Mouse (Mus musculus) limb, embryonic 10.5 days (tissue): ENCODE data around the gene Rnase4. TPM values are rescaled to one million over a fixed set of nuclear protein-coding genes. Genes with fewer than 3 reads are reported as not detected.

Experiments
- DNase-seq: peaks from one replicate; pipeline ENCODE4 v3.0.0-alpha.2; 2017; ENCODE audit warnings: low spot score
- H3K27ac ChIP-seq: fragments of 300-500 bp; sonication (generic); 2 replicates; pipeline ENCODE4 v1.5.1; 2016; ENCODE audit warnings: mild to moderate bottlenecking
- H3K27me3 ChIP-seq: fragments of 300-500 bp; sonication (generic); 2 replicates; pipeline ENCODE4 v1.6.1; 2016; ENCODE audit warnings: low read depth, mild to moderate bottlenecking; ENCODE audit not compliant: poor library complexity, severe bottlenecking
- H3K36me3 ChIP-seq: fragments of 300-500 bp; sonication (generic); 2 replicates; pipeline ENCODE4 v1.6.1; 2016; ENCODE audit warnings: mild to moderate bottlenecking, moderate library complexity
- H3K4me1 ChIP-seq: fragments of 300-500 bp; sonication (generic); 2 replicates; pipeline ENCODE4 v1.6.1; 2016
- H3K4me3 ChIP-seq: fragments of 300-500 bp; sonication (generic); 2 replicates; pipeline ENCODE4 v1.5.1; 2016; ENCODE audit warnings: mild to moderate bottlenecking, moderate library complexity
- H3K9me3 ChIP-seq: fragments of 300-500 bp; sonication (generic); replicated peaks from 2 replicates; pipeline ENCODE4 v1.6.1; 2016; ENCODE audit warnings: mild to moderate bottlenecking
- WGBS: fragments of 180-500 bp; shearing (Covaris S2); methylation state at CpG from one replicate; pipeline ENCODE4 v1.1.7; 2016; 5-methylcytosine and 5-hydroxymethylcytosine counted together
- polyA plus RNA-seq: library from polyadenylated mRNA; unstranded; fragments of >200 nt; fragmentation: Nextera tagmentation; extraction: Ambion mirVana; gene quantifications from 2 replicates; pipeline ENCODE4 v1.2.1, GENCODE M21; 2016

Rnase4 gene
- polyA plus RNA-seq, 1 experiment from 2014 or later = 6.6 TPM

DNA sequence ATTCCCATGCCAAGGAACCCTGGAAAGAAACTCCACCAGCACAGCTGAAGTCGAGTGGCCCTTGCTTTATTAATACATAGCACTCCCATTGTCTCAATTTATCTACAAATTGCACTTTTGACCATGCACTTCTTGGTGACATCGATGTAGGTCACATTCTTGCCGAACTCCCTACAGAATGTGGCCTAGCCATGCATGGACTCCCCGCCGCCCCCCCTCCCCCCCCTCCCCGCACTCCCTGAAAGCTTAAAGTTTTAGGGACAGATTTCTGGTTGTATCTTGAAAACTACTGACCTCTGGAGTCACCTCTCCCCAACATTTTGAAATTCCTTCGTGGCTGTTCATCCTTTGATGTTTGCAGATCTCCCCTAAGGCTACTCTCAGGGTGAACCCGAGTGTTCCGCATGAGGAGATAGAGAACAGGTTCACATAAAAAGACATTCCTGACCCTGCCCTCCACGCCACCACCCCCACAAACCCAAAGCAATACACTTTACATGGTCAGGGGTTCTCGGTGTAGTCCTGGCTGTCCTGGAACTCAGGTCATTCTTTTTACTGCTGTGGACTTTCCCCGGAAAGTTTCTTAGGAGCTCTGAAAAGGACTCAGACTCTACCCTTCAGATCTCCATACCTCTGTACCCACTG is 23.2 kb downstream of the Rnase4 start, which contains the start of gene Eddm3b:
Eddm3b (plus strand) TSS at position 511 of the 645 bp plus-strand sequence.
- 53% methylated on average over 12 of the region's 12 CpGs for WGBS
- no peaks in the 10 kb centered on the region for H3K4me1 ChIP-seq
- H3K36me3 ChIP-seq = no peaks in the 10 kb centered on the region
- no peak within 1 kb of the TSS for H3K27ac ChIP-seq
- H3K27me3 ChIP-seq = no peaks in the 10 kb centered on the region
- no peak within 1 kb of the TSS for H3K4me3 ChIP-seq
- H3K9me3 ChIP-seq = no peaks in the 10 kb centered on the region
- DNase-seq = no peak

DNA sequence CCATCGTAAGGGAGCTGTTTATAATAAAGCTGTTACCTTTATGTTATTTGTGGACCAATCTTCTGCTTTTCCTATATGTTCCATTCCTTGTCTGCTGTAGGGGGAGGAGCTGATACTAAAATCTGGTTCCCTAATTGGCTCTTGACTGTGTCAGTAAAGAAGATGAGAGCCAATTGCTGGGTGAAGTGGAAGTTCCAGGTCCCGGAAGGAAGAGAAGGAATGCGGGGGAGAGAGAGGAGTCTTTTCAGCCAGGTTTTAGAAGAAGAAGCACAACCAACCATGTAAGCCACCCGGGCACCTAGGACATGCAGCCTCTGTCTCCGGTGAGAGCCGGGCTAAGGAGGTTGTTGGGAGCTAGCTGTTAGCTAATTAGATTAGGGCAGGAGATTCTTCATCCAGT is 34.8 kb downstream of the Rnase4 start:
- no peaks in the 10 kb centered on the region for H3K4me1 ChIP-seq
- no peaks in the 10 kb centered on the region for H3K9me3 ChIP-seq
- no peak overlapping the region for H3K4me3 ChIP-seq
- no peak overlapping the region for H3K27ac ChIP-seq
- no peaks in the 10 kb centered on the region for H3K27me3 ChIP-seq
- no peaks in the 10 kb centered on the region for H3K36me3 ChIP-seq
- DNase-seq = no peak
- 91% methylated on average over 6 of the region's 6 CpGs for WGBS

DNA sequence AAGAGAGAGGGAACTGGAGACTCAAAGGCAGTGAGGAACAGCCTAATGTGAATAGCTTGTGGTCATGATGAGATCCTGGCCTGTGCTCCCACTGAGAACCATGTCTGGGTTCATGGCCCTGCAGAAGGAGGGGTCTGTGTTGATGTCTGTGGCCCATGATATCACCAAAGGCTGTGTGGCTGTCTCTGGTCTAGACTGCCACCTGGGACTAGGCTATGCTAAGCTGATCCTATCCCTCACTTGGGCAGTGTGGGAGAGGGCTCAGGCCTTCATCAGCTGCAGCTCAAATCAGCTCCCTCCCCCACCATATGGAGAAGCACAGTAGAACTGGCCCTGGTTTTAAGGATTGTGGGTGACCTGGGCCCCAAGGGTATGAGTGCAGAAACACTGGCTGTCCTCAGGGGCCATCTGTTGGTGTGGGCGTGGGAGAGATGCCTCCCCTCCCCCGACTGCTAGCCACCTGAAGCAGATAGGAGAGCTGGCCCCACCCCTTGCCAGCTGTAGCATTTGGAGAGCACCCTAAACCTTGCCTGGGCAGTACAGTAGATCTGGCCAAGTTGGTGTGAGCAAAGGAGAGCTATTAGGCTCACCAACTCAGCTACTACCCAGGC is 36.9 kb downstream of the Rnase4 start:
- H3K4me3 ChIP-seq = no peak overlapping the region

DNA sequence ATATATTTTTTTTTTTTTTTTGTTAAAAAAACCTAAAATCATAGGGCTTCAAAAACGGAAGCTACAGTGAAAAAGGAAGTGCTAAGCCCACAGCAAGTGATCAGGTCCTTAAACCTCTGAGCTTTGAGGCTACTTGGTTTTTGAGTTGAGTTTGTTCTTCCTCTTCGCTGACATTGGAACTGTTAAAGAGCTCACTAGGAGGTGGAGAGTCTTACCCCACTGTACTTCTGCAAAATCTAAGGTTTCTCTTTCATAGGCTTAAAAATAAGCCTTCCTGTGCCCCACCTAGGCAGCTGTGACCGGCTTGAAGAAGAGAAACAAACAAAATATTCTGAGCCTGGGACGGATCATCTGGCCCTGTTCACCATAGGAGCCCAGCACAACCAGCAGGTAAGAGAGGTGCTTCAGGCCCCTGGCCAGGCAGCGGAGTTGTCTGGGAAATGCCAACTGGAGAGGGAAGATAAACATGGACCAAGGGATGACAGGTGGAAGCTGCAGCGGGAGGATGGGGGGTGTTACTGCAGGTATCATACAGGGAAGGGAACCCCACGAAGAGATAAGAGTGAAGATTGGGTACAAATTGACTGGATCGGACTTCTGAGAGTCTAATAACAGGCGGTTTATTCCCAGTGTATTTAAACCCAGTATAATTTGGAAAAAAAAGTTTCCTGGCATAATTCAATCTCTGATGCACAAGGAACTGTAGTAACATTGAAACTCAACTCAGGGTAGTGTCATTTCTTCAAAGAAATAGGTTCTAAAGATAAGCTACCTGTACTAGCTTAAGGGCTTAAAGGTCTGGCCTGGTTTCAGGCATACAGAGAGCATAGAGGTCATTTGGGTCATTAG is 38.1 kb downstream of the Rnase4 start:
- no peak for DNase-seq
- Histone ChIP-seq H3K27ac (no peak overlapping the region), H3K4me1 (no peaks in the 10 kb centered on the region), H3K4me3 (no peak overlapping the region), H3K27me3 (no peaks in the 10 kb centered on the region), H3K36me3 (no peaks in the 10 kb centered on the region), H3K9me3 (no peaks in the 10 kb centered on the region)
- WGBS = 86% methylated on average over 9 of the region's 9 CpGs

More for the DNA sequence above, 36.9 kb downstream of the Rnase4 start:
- no peaks in the 10 kb centered on the region for H3K4me1 ChIP-seq
- no peaks in the 10 kb centered on the region for H3K36me3 ChIP-seq
- no peaks in the 10 kb centered on the region for H3K9me3 ChIP-seq
- no peak for DNase-seq
- no peaks in the 10 kb centered on the region for H3K27me3 ChIP-seq
- WGBS = 60% methylated on average over 2 of the region's 2 CpGs
- no peak overlapping the region for H3K27ac ChIP-seq

DNA sequence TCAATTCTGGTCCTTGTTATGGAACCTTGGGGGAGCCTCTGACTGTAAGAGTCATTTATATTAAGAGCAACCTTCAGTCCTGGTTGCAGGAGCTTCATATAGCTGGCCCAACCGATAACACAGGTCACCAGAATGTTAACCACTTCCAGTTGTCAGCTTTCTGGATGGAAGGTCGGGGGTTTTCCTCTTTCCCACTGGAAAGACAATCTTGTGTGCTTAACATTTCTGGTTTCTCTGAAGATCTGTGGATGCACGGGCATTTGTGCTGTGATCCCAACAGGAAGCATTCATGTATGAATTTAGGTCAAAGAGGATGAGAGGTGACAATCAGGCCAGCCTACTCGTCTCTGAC is 38.7 kb downstream of the Rnase4 start:
- no peaks in the 10 kb centered on the region for H3K27me3 ChIP-seq
- no peaks in the 10 kb centered on the region for H3K36me3 ChIP-seq
- no peaks in the 10 kb centered on the region for H3K4me1 ChIP-seq
- no peak overlapping the region for H3K4me3 ChIP-seq
- no peak for DNase-seq
- H3K9me3 ChIP-seq = no peaks in the 10 kb centered on the region
- WGBS = 75% methylated on average over 4 of the region's 4 CpGs
- H3K27ac ChIP-seq = no peak overlapping the region

DNA sequence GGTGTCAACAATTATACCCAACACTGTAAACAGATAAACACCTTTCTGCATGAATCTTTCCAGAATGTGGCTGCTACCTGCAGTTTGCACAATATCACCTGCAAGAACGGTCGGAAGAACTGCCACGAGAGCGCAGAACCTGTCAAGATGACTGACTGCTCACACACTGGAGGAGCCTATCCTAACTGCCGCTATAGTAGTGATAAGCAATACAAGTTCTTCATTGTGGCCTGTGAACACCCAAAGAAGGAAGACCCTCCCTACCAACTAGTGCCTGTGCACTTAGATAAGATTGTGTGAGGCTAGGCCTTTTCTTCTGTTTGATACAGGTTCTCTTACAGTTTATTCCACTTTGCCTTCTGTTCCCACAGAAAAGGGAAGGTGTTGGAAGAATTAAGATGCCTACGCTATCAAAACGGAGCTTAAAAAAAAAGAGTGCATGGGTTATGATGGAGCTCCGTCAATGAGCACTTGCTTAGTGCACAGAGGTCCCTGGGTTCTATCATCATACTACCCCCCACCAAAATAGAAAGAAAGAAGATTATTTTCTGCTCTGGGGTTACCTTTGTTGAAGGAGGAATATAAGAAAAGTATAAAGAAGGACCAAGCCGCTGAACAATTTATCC is 39.6 kb downstream of the Rnase4 start:
- Histone ChIP-seq H3K4me3 (no peak overlapping the region), H3K9me3 (no peaks in the 10 kb centered on the region), H3K4me1 (no peaks in the 10 kb centered on the region), H3K36me3 (no peaks in the 10 kb centered on the region), H3K27ac (no peak overlapping the region), H3K27me3 (no peaks in the 10 kb centered on the region)
- DNase-seq = no peak
- 91% methylated on average over 9 of the region's 9 CpGs for WGBS

DNA sequence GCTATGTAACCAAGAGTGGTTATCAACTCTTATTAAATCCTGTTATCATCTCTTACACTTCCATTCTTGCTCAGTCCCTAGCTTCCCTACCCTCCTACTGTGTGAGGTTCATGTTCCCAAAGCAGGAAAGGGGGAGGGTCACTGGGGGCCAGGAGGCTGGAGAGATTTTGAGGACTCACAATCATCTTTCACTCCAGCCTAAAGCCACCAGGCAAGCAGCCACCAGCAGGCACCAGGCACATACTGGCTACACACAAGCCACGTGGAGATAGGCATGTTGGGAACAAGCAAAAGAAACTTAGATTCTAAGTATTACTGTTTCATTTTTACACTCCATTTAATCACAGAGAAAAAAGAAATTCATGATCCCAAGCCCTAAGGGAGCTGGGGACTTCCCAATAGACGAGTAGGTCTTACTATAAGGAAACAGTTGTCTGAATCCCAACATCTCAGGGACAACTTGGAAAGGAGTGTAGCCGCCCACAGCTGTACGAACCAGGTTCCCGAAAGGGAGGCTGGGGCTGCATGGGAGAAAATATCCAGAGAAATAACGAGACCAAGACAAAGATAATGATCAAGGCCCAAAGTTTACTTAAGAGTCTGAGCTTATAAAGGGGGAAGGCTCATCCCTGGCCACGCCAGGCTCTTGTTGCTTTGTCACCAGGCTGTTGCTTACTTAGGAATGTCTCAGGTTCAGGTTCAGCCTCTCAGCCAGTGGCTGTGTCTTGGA is 40.4 kb downstream of the Rnase4 start:
- H3K36me3 ChIP-seq = no peaks in the 10 kb centered on the region
- no peak overlapping the region for H3K27ac ChIP-seq
- no peaks in the 10 kb centered on the region for H3K4me1 ChIP-seq
- H3K4me3 ChIP-seq = no peak overlapping the region
- H3K27me3 ChIP-seq = no peaks in the 10 kb centered on the region
- WGBS = 87% methylated on average over 7 of the region's 7 CpGs
- H3K9me3 ChIP-seq = no peaks in the 10 kb centered on the region
- DNase-seq = no peak

DNA sequence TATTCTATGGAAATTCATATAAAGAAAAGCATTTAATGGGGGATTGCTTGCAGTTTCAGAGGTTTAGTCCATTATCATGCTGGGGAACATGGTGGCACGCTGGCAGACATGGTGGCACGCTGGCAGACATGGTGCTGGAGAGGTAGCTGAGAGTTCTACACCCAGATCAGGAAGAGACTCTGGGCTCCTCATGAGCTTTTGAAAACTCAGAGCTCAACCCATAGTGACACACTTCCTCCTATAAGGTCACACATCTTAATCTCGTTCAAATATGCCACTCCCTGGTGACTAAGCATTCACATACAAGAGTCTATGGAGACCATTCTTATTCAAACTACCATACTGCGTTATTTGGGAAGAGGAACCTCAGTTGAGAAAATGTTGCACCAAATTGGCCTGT is 41.5 kb downstream of the Rnase4 start:
- WGBS = 93% methylated on average over 4 of the region's 4 CpGs
- DNase-seq = no peak
- H3K27ac ChIP-seq = no peak overlapping the region
- H3K4me1 ChIP-seq = no peaks in the 10 kb centered on the region
- no peaks in the 10 kb centered on the region for H3K36me3 ChIP-seq
- no peaks in the 10 kb centered on the region for H3K27me3 ChIP-seq
- H3K4me3 ChIP-seq = no peak overlapping the region
- H3K9me3 ChIP-seq = no peaks in the 10 kb centered on the region

DNA sequence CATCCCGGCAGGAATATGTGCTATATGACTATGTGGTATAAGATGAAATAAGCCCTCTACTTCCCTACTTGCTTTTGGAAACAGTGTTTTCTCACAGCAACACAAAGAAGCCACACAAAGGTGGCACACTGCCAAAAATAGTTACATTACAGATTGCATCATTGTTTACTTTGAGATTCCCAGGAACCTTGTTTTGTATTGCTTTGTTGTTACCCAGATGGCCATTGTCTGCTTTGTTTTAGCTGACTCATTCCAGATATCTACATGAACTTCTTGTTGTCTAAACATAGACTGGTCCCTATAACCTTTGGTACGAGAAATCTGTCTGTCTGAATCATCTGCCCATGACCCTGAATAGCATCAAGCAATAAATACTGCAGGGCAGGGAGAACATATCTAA is 49.5 kb downstream of the Rnase4 start:
- WGBS = 89% methylated on average over 2 of the region's 2 CpGs
- Histone ChIP-seq H3K27me3 (no peaks in the 10 kb centered on the region), H3K27ac (no peak overlapping the region), H3K9me3 (no peaks in the 10 kb centered on the region), H3K36me3 (no peaks in the 10 kb centered on the region), H3K4me1 (no peaks in the 10 kb centered on the region), H3K4me3 (no peak overlapping the region)
- DNase-seq = no peak

DNA sequence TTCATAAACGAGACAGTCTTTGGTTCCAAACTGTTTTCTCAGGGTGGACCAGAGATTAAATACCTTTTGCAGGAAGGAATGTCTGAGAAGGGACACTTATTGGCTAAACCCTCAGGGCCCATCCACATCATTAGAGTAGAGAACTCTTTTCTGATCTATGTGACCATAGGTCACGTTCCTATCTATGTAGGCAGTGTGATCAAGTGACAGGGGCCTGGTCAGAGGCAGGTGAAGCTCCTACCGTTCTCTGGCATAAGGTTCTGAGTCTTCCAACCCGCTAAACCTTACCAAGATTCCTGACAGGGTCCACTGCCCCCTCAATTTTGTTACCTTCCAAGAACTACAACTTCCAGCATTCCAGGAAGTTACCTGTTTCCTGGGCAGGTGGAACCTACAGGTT is 51.2 kb downstream of the Rnase4 start:
- H3K27me3 ChIP-seq = no peaks in the 10 kb centered on the region
- H3K27ac ChIP-seq = no peak overlapping the region
- H3K4me1 ChIP-seq = no peaks in the 10 kb centered on the region
- DNase-seq = no peak
- no peaks in the 10 kb centered on the region for H3K9me3 ChIP-seq
- no peak overlapping the region for H3K4me3 ChIP-seq
- WGBS = 91% methylated on average over 4 of the region's 4 CpGs
- H3K36me3 ChIP-seq = no peaks in the 10 kb centered on the region

DNA sequence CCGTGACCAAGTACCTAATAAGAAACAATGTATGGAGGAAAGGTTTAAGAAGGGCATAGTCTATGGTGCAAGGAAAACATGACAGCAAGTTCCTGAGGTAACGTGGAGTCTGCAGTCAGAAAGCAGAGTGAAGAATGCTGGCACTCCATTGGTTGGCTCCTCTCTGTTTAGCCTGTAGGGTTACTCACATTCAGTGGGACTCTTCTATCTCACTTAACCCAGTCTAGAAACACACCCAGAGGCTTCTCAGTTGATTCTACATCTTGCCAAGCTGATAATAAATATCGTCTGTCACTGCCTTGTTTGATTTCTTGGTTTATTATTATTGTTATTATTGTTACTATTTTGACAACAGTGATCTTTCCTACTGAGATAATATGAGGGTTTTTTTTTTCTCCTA is 51.7 kb downstream of the Rnase4 start:
- no peaks in the 10 kb centered on the region for H3K27me3 ChIP-seq
- no peak for DNase-seq
- no peak overlapping the region for H3K27ac ChIP-seq
- 87% methylated on average over 3 of the region's 3 CpGs for WGBS
- H3K4me1 ChIP-seq = no peaks in the 10 kb centered on the region
- no peaks in the 10 kb centered on the region for H3K9me3 ChIP-seq
- H3K36me3 ChIP-seq = no peaks in the 10 kb centered on the region
- no peak overlapping the region for H3K4me3 ChIP-seq

DNA sequence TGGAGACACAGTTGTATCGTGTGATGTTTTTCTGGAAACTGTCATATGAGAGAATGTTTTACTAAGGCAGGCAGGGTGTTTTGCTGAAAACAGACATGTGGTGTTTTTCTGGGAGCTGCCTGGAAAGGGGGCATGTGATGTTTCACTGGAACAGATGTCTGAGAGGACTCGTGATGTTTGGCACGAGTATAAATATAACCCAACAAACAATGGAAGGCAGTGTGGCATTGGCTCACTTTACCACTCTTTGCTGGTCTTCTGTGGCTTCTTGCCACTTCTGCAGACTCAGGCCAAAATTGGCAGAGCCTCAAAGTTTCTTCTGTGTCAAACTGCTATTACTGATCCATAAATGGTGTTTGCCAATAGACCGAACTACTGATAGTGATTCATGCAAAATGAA is 52.4 kb downstream of the Rnase4 start:
- no peak for DNase-seq
- H3K36me3 ChIP-seq = no peaks in the 10 kb centered on the region
- H3K27me3 ChIP-seq = no peaks in the 10 kb centered on the region
- H3K27ac ChIP-seq = no peak overlapping the region
- no peaks in the 10 kb centered on the region for H3K9me3 ChIP-seq
- WGBS = 90% methylated on average over 4 of the region's 4 CpGs
- H3K4me1 ChIP-seq = no peaks in the 10 kb centered on the region
- H3K4me3 ChIP-seq = no peak overlapping the region
